Mouse (Mus musculus): ENCODE results near the gene Mast4. TPM values are rescaled to one million over a fixed set of nuclear protein-coding genes. Genes with fewer than 3 reads are reported as not detected.

Gene Mast4
- polyA plus RNA-seq, 1 experiment from 2014 or later: 18.8 TPM

- H3K9me3 ChIP-seq: no peaks in the 10 kb centered on the region
- no peaks in the 10 kb centered on the region for H3K27me3 ChIP-seq (replicated peaks)
- no peak overlapping the region for H3K4me2 ChIP-seq (replicated peaks)
- no peak overlapping the region for H3K27ac ChIP-seq
- no peaks in the 10 kb centered on the region for H3K36me3 ChIP-seq
- no peak overlapping the region for H3K9ac ChIP-seq
- no peak overlapping the region for H3K4me3 ChIP-seq
- no peak for ATAC-seq (ENCODE audit: low FRiP score, low read depth)
- peaks cover 3% of the 10 kb centered on the region; the same call in 1 of the 2 replicates for H3K4me1 ChIP-seq
- WGBS: 55% methylated on average over 11 of the region's 11 CpGs
Observed at GRCm38 (mm10) chr13:103059995-103060652, 274.2 kb downstream of the Mast4 start.

- H3K4me1 ChIP-seq: peaks cover 3% of the 10 kb centered on the region; the same call in 1 of the 2 replicates
- ATAC-seq (ENCODE audit: low FRiP score, low read depth): no peak
- H3K36me3 ChIP-seq: no peaks in the 10 kb centered on the region
- no peak overlapping the region for H3K27ac ChIP-seq
- no peaks in the 10 kb centered on the region for H3K9me3 ChIP-seq
- no peak overlapping the region for H3K4me3 ChIP-seq
- WGBS: 87% methylated on average over 10 of the region's 10 CpGs
- H3K4me2 ChIP-seq (replicated peaks): no peak overlapping the region
- H3K27me3 ChIP-seq (replicated peaks): no peaks in the 10 kb centered on the region
- H3K9ac ChIP-seq: no peak overlapping the region
Observed at GRCm38 (mm10) chr13:103056451-103056850, 277.8 kb downstream of the Mast4 start.

- H3K4me1 ChIP-seq: no peaks in the 10 kb centered on the region
- no peak overlapping the region for H3K4me2 ChIP-seq (replicated peaks)
- ATAC-seq (ENCODE audit: low FRiP score, low read depth): no peak
- no peaks in the 10 kb centered on the region for H3K36me3 ChIP-seq
- WGBS: 53% methylated on average over 7 of the region's 7 CpGs
- no peaks in the 10 kb centered on the region for H3K9me3 ChIP-seq
- H3K27ac ChIP-seq: no peak overlapping the region
- H3K27me3 ChIP-seq (replicated peaks): no peaks in the 10 kb centered on the region
- no peak overlapping the region for H3K9ac ChIP-seq
- no peak overlapping the region for H3K4me3 ChIP-seq
Observed at GRCm38 (mm10) chr13:103052661-103053060, 281.6 kb downstream of the Mast4 start.

- Histone ChIP-seq H3K4me2 (replicated peaks) (no peak overlapping the region), H3K36me3 (no peaks in the 10 kb centered on the region), H3K27me3 (replicated peaks) (no peaks in the 10 kb centered on the region), H3K4me1 (no peaks in the 10 kb centered on the region), H3K9me3 (no peaks in the 10 kb centered on the region), H3K27ac (no peak overlapping the region), H3K9ac (no peak overlapping the region), H3K4me3 (no peak overlapping the region)
- no peak for ATAC-seq (ENCODE audit: low FRiP score, low read depth)
- WGBS: 86% methylated on average over 7 of the region's 7 CpGs
Observed at GRCm38 (mm10) chr13:103048954-103049353, 285.3 kb downstream of the Mast4 start.

GRCm38 (mm10) chr13:103043692-103044091 is 290.6 kb downstream of the Mast4 start:
- no peaks in the 10 kb centered on the region for H3K27me3 ChIP-seq (replicated peaks)
- H3K27ac ChIP-seq: no peak overlapping the region
- no peak for ATAC-seq (ENCODE audit: low FRiP score, low read depth)
- H3K4me3 ChIP-seq: no peak overlapping the region
- no peak overlapping the region for H3K4me2 ChIP-seq (replicated peaks)
- H3K9me3 ChIP-seq: no peaks in the 10 kb centered on the region
- 90% methylated on average over 9 of the region's 9 CpGs for WGBS
- no peak overlapping the region for H3K9ac ChIP-seq
- no peaks in the 10 kb centered on the region for H3K36me3 ChIP-seq
- no peaks in the 10 kb centered on the region for H3K4me1 ChIP-seq

GRCm38 (mm10) chr13:103043011-103043410 is 291.3 kb downstream of the Mast4 start:
- Histone ChIP-seq H3K27ac (no peak overlapping the region), H3K4me1 (no peaks in the 10 kb centered on the region), H3K9ac (no peak overlapping the region), H3K27me3 (replicated peaks) (no peaks in the 10 kb centered on the region), H3K36me3 (no peaks in the 10 kb centered on the region), H3K4me3 (no peak overlapping the region), H3K9me3 (no peaks in the 10 kb centered on the region), H3K4me2 (replicated peaks) (no peak overlapping the region)
- ATAC-seq (ENCODE audit: low FRiP score, low read depth): no peak
- WGBS: 80% methylated on average over 4 of the region's 4 CpGs

- Histone ChIP-seq H3K4me1 (no peaks in the 10 kb centered on the region), H3K9me3 (no peaks in the 10 kb centered on the region), H3K27ac (no peak overlapping the region), H3K4me2 (replicated peaks) (no peak overlapping the region), H3K9ac (no peak overlapping the region), H3K27me3 (replicated peaks) (no peaks in the 10 kb centered on the region), H3K4me3 (no peak overlapping the region), H3K36me3 (no peaks in the 10 kb centered on the region)
- ATAC-seq (ENCODE audit: low FRiP score, low read depth): no peak
- WGBS: 37% methylated on average over 5 of the region's 5 CpGs
Observed at GRCm38 (mm10) chr13:103037466-103037865, 296.8 kb downstream of the Mast4 start.

GRCm38 (mm10) chr13:103029377-103029776 is 304.9 kb downstream of the Mast4 start:
- Histone ChIP-seq H3K36me3 (no peaks in the 10 kb centered on the region), H3K4me3 (no peak overlapping the region), H3K27ac (no peak overlapping the region), H3K4me2 (replicated peaks) (no peak overlapping the region), H3K4me1 (peaks cover 7% of the 10 kb centered on the region; the same call in 1 of the 2 replicates), H3K9ac (no peak overlapping the region), H3K27me3 (replicated peaks) (no peaks in the 10 kb centered on the region), H3K9me3 (no peaks in the 10 kb centered on the region)
- no peak for ATAC-seq (ENCODE audit: low FRiP score, low read depth)
- 88% methylated on average over 5 of the region's 5 CpGs for WGBS

GRCm38 (mm10) chr13:103027456-103028078 is 306.7 kb downstream of the Mast4 start:
- Histone ChIP-seq H3K9ac (no peak overlapping the region), H3K4me3 (no peak overlapping the region), H3K27ac (no peak overlapping the region), H3K27me3 (replicated peaks) (no peaks in the 10 kb centered on the region), H3K4me2 (replicated peaks) (no peak overlapping the region; the same call in 1 of the 2 replicates), H3K9me3 (no peaks in the 10 kb centered on the region), H3K4me1 (peaks cover 7% of the 10 kb centered on the region; the same call in 1 of the 2 replicates), H3K36me3 (no peaks in the 10 kb centered on the region)
- WGBS: 43% methylated on average over 17 of the region's 17 CpGs
- ATAC-seq (ENCODE audit: low FRiP score, low read depth): 0 out of 2 replicates have a peak, but pooled peaks have one; percentile 48

GRCm38 (mm10) chr13:103025461-103025860 is 308.8 kb downstream of the Mast4 start:
- H3K9ac ChIP-seq: no peak overlapping the region
- no peaks in the 10 kb centered on the region for H3K36me3 ChIP-seq
- peaks cover 7% of the 10 kb centered on the region; the same call in 1 of the 2 replicates for H3K4me1 ChIP-seq
- no peak for ATAC-seq (ENCODE audit: low FRiP score, low read depth)
- no peak overlapping the region for H3K4me3 ChIP-seq
- H3K27ac ChIP-seq: no peak overlapping the region
- H3K27me3 ChIP-seq (replicated peaks): no peaks in the 10 kb centered on the region
- 93% methylated on average over 3 of the region's 3 CpGs for WGBS
- no peaks in the 10 kb centered on the region for H3K9me3 ChIP-seq
- no peak overlapping the region for H3K4me2 ChIP-seq (replicated peaks)

- Histone ChIP-seq H3K9me3 (no peaks in the 10 kb centered on the region), H3K4me2 (replicated peaks) (no peak overlapping the region), H3K4me1 (no peaks in the 10 kb centered on the region), H3K27me3 (replicated peaks) (no peaks in the 10 kb centered on the region), H3K36me3 (no peaks in the 10 kb centered on the region), H3K27ac (no peak overlapping the region), H3K9ac (no peak overlapping the region), H3K4me3 (no peak overlapping the region)
- WGBS: 87% methylated on average over 6 of the region's 6 CpGs
- no peak for ATAC-seq (ENCODE audit: low FRiP score, low read depth)
Observed at GRCm38 (mm10) chr13:103018481-103018880, 315.8 kb downstream of the Mast4 start.

GRCm38 (mm10) chr13:103017661-103018060 is 316.6 kb downstream of the Mast4 start:
- no peaks in the 10 kb centered on the region for H3K27me3 ChIP-seq (replicated peaks)
- H3K9ac ChIP-seq: no peak overlapping the region
- H3K4me3 ChIP-seq: no peak overlapping the region
- no peaks in the 10 kb centered on the region for H3K4me1 ChIP-seq
- no peaks in the 10 kb centered on the region for H3K36me3 ChIP-seq
- H3K9me3 ChIP-seq: no peaks in the 10 kb centered on the region
- WGBS: 94% methylated on average over 3 of the region's 3 CpGs
- no peak for ATAC-seq (ENCODE audit: low FRiP score, low read depth)
- no peak overlapping the region for H3K27ac ChIP-seq
- H3K4me2 ChIP-seq (replicated peaks): no peak overlapping the region
